Mouse (Mus musculus): ENCODE measurements around the gene Esrrb.

Esrrb gene

GRCm38 (mm10) chr12:86455009-86455408, 94.1 kb downstream of the Esrrb start:
- Histone ChIP-seq H3K36me3 (ENCODE audit: control insufficient read depth, insufficient read depth, low read length, poor library complexity, severe bottlenecking) (no peaks in the 10 kb centered on the region), H3K27me3 (ENCODE audit: control insufficient read depth, insufficient read depth, low read length, poor library complexity, severe bottlenecking) (no peaks in the 10 kb centered on the region; the same call in 1 of the 2 replicates)
- no peak for DNase-seq (ENCODE audit: low read depth, low spot score)

GRCm38 (mm10) chr12:86462742-86463470, 102.0 kb downstream of the Esrrb start:
- Histone ChIP-seq H3K36me3 (ENCODE audit: control insufficient read depth, insufficient read depth, low read length, poor library complexity, severe bottlenecking) (no peaks in the 10 kb centered on the region), H3K27me3 (ENCODE audit: control insufficient read depth, insufficient read depth, low read length, poor library complexity, severe bottlenecking) (no peaks in the 10 kb centered on the region)
- DNase-seq (ENCODE audit: low read depth, low spot score) = no peak

- no peak for DNase-seq (ENCODE audit: low read depth, low spot score)
- Histone ChIP-seq H3K27me3 (ENCODE audit: control insufficient read depth, insufficient read depth, low read length, poor library complexity, severe bottlenecking) (no peaks in the 10 kb centered on the region), H3K36me3 (ENCODE audit: control insufficient read depth, insufficient read depth, low read length, poor library complexity, severe bottlenecking) (no peaks in the 10 kb centered on the region)
Observed at GRCm38 (mm10) chr12:86464385-86464784, 103.5 kb downstream of the Esrrb start.

GRCm38 (mm10) chr12:86466180-86466579, 105.3 kb downstream of the Esrrb start:
- no peaks in the 10 kb centered on the region for H3K36me3 ChIP-seq (ENCODE audit: control insufficient read depth, insufficient read depth, low read length, poor library complexity, severe bottlenecking)
- no peak for DNase-seq (ENCODE audit: low read depth, low spot score)
- H3K27me3 ChIP-seq (ENCODE audit: control insufficient read depth, insufficient read depth, low read length, poor library complexity, severe bottlenecking) = no peaks in the 10 kb centered on the region

GRCm38 (mm10) chr12:86469919-86470318, 109.0 kb downstream of the Esrrb start:
- DNase-seq (ENCODE audit: low read depth, low spot score) = no peak
- Histone ChIP-seq H3K36me3 (ENCODE audit: control insufficient read depth, insufficient read depth, low read length, poor library complexity, severe bottlenecking) (no peaks in the 10 kb centered on the region), H3K27me3 (ENCODE audit: control insufficient read depth, insufficient read depth, low read length, poor library complexity, severe bottlenecking) (no peaks in the 10 kb centered on the region)

- no peak for DNase-seq (ENCODE audit: low read depth, low spot score)
- H3K36me3 ChIP-seq (ENCODE audit: control insufficient read depth, insufficient read depth, low read length, poor library complexity, severe bottlenecking) = no peaks in the 10 kb centered on the region
- no peaks in the 10 kb centered on the region for H3K27me3 ChIP-seq (ENCODE audit: control insufficient read depth, insufficient read depth, low read length, poor library complexity, severe bottlenecking)
Observed at GRCm38 (mm10) chr12:86470912-86471311, 110.0 kb downstream of the Esrrb start.

GRCm38 (mm10) chr12:86473630-86474029, 112.7 kb downstream of the Esrrb start:
- no peak for DNase-seq (ENCODE audit: low read depth, low spot score)
- Histone ChIP-seq H3K27me3 (ENCODE audit: control insufficient read depth, insufficient read depth, low read length, poor library complexity, severe bottlenecking) (no peaks in the 10 kb centered on the region), H3K36me3 (ENCODE audit: control insufficient read depth, insufficient read depth, low read length, poor library complexity, severe bottlenecking) (no peaks in the 10 kb centered on the region)

GRCm38 (mm10) chr12:86475994-86476393, 115.1 kb downstream of the Esrrb start:
- H3K27me3 ChIP-seq (ENCODE audit: control insufficient read depth, insufficient read depth, low read length, poor library complexity, severe bottlenecking) = no peaks in the 10 kb centered on the region
- no peak for DNase-seq (ENCODE audit: low read depth, low spot score)
- H3K36me3 ChIP-seq (ENCODE audit: control insufficient read depth, insufficient read depth, low read length, poor library complexity, severe bottlenecking) = no peaks in the 10 kb centered on the region

GRCm38 (mm10) chr12:86478908-86479307, 118.0 kb downstream of the Esrrb start:
- Histone ChIP-seq H3K27me3 (ENCODE audit: control insufficient read depth, insufficient read depth, low read length, poor library complexity, severe bottlenecking) (no peaks in the 10 kb centered on the region), H3K36me3 (ENCODE audit: control insufficient read depth, insufficient read depth, low read length, poor library complexity, severe bottlenecking) (no peaks in the 10 kb centered on the region)
- DNase-seq (ENCODE audit: low read depth, low spot score) = no peak

- no peak for DNase-seq (ENCODE audit: low read depth, low spot score)
- H3K36me3 ChIP-seq (ENCODE audit: control insufficient read depth, insufficient read depth, low read length, poor library complexity, severe bottlenecking) = no peaks in the 10 kb centered on the region
- no peaks in the 10 kb centered on the region for H3K27me3 ChIP-seq (ENCODE audit: control insufficient read depth, insufficient read depth, low read length, poor library complexity, severe bottlenecking)
Observed at GRCm38 (mm10) chr12:86482029-86482428, 121.1 kb downstream of the Esrrb start.

- H3K36me3 ChIP-seq (ENCODE audit: control insufficient read depth, insufficient read depth, low read length, poor library complexity, severe bottlenecking) = no peaks in the 10 kb centered on the region
- H3K27me3 ChIP-seq (ENCODE audit: control insufficient read depth, insufficient read depth, low read length, poor library complexity, severe bottlenecking) = no peaks in the 10 kb centered on the region
- DNase-seq (ENCODE audit: low read depth, low spot score) = no peak
Observed at GRCm38 (mm10) chr12:86483413-86483841, 122.5 kb downstream of the Esrrb start.

GRCm38 (mm10) chr12:86488005-86488404, 127.1 kb downstream of the Esrrb start:
- no peak for DNase-seq (ENCODE audit: low read depth, low spot score)
- no peaks in the 10 kb centered on the region for H3K27me3 ChIP-seq (ENCODE audit: control insufficient read depth, insufficient read depth, low read length, poor library complexity, severe bottlenecking)

GRCm38 (mm10) chr12:86490052-86490451, 129.1 kb downstream of the Esrrb start:
- Histone ChIP-seq H3K36me3 (ENCODE audit: control insufficient read depth, insufficient read depth, low read length, poor library complexity, severe bottlenecking) (no peaks in the 10 kb centered on the region), H3K27me3 (ENCODE audit: control insufficient read depth, insufficient read depth, low read length, poor library complexity, severe bottlenecking) (no peaks in the 10 kb centered on the region)
- DNase-seq (ENCODE audit: low read depth, low spot score) = no peak

More at GRCm38 (mm10) chr12:86488005-86488404, 127.1 kb downstream of the Esrrb start:
- no peaks in the 10 kb centered on the region for H3K36me3 ChIP-seq (ENCODE audit: control insufficient read depth, insufficient read depth, low read length, poor library complexity, severe bottlenecking)

- no peak for DNase-seq (ENCODE audit: low read depth, low spot score)
- Histone ChIP-seq H3K36me3 (ENCODE audit: control insufficient read depth, insufficient read depth, low read length, poor library complexity, severe bottlenecking) (no peaks in the 10 kb centered on the region), H3K27me3 (ENCODE audit: control insufficient read depth, insufficient read depth, low read length, poor library complexity, severe bottlenecking) (no peaks in the 10 kb centered on the region)
Observed at GRCm38 (mm10) chr12:86491500-86491899, 130.6 kb downstream of the Esrrb start.

- Histone ChIP-seq H3K27me3 (ENCODE audit: control insufficient read depth, insufficient read depth, low read length, poor library complexity, severe bottlenecking) (no peaks in the 10 kb centered on the region), H3K36me3 (ENCODE audit: control insufficient read depth, insufficient read depth, low read length, poor library complexity, severe bottlenecking) (no peaks in the 10 kb centered on the region)
- no peak for DNase-seq (ENCODE audit: low read depth, low spot score)
Observed at GRCm38 (mm10) chr12:86492822-86493221, 131.9 kb downstream of the Esrrb start.

GRCm38 (mm10) chr12:86497126-86497525, 136.2 kb downstream of the Esrrb start:
- Histone ChIP-seq H3K27me3 (ENCODE audit: control insufficient read depth, insufficient read depth, low read length, poor library complexity, severe bottlenecking) (no peaks in the 10 kb centered on the region), H3K36me3 (ENCODE audit: control insufficient read depth, insufficient read depth, low read length, poor library complexity, severe bottlenecking) (no peaks in the 10 kb centered on the region)
- DNase-seq (ENCODE audit: low read depth, low spot score) = no peak

Measured in splenic B cell, adult 2 months (primary cell).